Mouse (Mus musculus) Patski (cell line): ENCODE results near the gene Rapgef4. TPM values are rescaled to one million over a fixed set of nuclear protein-coding genes. Genes with fewer than 3 reads are reported as not detected.

ENCODE experiments used
- ATAC-seq: fragments of 100-300 bp; one replicate; pipeline ENCODE4 v1.8.0; 2021
- CTCF ChIA-PET: fragments of 350-600 bp; sonication (Branson Sonifier 250); formaldehyde crosslinking; loops from one replicate; lab custom pipeline; 2022; ENCODE audit warnings: inconsistent platforms; lab: Charles Lee
- POLR2A ChIA-PET: fragments of 350-600 bp; sonication (Branson Sonifier 250); formaldehyde crosslinking; loops from one replicate; lab custom pipeline; 2022; ENCODE audit warnings: antibody characterized with exemption, inconsistent platforms; lab: Charles Lee
- DNase-seq: peaks from one replicate; pipeline ENCODE4 v3.0.0-alpha.2; 2011; ENCODE audit warnings: low read depth, low spot score
- H3K27me3 ChIP-seq: fragments of 371-371 bp; one replicate; pipeline ENCODE4 v1.5.1; 2021
- CTCF ChIP-seq: fragments of 100-300 bp; IDR thresholded peaks from one replicate; pipeline ENCODE4 v1.5.1; 2021
- in situ Hi-C: fragments of 300-500 bp; cut with MboI; formaldehyde crosslinking; loops from 3 replicates; pipeline ENCODE4 v1.11.1; 2018; ENCODE audit warnings: low pct_unique_long_range_greater_than_20kb, mixed read lengths
- polyA plus RNA-seq: library from polyadenylated mRNA; unstranded; gene quantifications from one replicate; pipeline ENCODE4 v1.2.3, GENCODE M21; 2021

The Rapgef4 gene
- polyA plus RNA-seq, 1 experiment from 2014 or later, result 0.23 TPM

DNA sequence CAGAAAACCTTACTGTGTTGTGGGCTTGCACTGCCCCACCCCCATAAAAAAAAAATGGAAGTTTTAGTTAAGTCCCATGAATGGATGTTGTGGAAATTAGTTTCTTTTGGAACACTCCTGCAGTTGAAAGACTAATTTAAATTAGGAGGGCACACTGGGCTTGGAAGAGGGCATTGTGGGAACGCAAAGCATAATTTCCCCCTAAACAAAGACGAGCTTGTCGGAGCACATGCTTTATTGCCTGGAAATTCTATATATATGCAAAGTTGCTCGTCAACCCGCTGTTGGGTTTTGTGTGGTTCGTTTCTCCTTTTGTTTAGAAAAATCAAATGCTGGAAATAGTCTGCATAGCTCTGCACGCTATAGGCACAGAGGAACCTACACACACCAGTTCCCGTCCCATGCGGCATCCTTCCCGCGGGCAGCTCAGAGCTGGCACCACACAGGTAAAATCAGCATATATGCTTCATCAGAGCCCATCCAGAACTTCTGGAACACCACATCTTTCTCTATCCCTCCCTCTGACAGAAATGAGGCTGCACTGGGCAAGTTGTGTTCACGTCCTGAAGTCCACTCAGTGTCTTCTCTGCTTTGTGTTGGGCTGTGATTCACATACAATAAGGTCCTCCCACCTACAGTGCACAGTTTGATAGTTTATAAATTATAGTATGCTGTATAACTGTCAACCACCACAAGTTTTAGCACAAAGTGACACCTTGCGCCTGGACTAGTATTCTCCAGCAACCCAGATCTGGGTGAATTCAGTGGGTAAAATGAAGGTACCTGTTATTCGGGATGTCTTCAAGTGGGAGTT lies 141.6 kb downstream of the Rapgef4 start:
- ATAC-seq (no peak), DNase-seq (no peak)
- POLR2A ChIA-PET, result interaction anchor here (0.6 kb wide), 1 partner anchor 10 kb away, joined by 4 read pairs; no protein-coding TSS in a partner anchor
- TF ChIP-seq CTCF, result no peak
- CTCF ChIA-PET, result interaction anchor here (1.4 kb wide), 1 partner anchor 15 kb away, joined by 5 read pairs; no protein-coding TSS in a partner anchor
- H3K27me3 ChIP-seq, result no peaks in the 10 kb centered on the region
- in situ Hi-C loops, result no loop called here

DNA sequence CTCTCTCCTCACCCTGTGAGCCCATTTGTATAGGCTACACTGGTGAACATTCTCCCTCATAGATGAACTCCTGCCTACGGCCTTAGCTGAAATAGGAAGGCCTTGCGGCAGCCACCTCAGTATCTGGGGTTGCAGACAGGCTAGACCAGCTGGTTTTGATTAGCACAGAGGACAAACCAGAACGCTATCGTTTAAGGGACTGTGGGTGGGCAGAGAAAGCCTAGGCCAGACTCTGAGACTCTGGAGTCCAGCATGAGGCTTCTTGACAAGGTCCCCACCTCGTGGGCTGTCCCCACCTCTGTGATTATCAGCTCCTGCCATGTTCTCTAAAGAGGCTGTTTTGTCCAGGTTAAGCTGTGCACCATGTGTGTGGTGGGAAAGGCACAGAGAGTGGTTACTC lies 142.8 kb downstream of the Rapgef4 start:
- POLR2A ChIA-PET, result no interaction called here
- ATAC-seq (no peak), DNase-seq (no peak)
- in situ Hi-C loops, result no loop called here
- H3K27me3 ChIP-seq, result no peaks in the 10 kb centered on the region
- CTCF ChIA-PET, result no interaction called here
- TF ChIP-seq CTCF, result no peak

DNA sequence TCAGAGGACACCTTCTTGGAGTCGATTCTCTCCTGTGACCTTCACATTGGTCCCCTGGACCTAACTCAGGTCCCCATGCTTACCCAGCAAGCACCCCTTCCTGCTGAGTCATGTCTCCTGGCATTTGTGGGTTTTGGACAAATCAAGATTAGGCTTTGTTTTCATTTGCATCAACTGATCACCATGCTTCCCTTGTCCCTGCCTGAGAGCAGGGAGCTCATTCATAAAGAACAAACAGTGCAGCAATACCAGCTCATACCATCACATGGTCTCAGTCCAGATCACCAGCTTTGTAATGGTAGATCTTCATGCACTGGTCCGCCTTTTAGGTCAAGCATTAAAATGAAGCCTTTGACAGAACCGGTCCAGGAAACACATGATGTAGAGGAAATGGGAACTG lies 144.7 kb downstream of the Rapgef4 start:
- in situ Hi-C loops, result no loop called here
- no peak for DNase-seq
- no peak for TF ChIP-seq CTCF
- H3K27me3 ChIP-seq, result no peaks in the 10 kb centered on the region
- POLR2A ChIA-PET, result no interaction called here
- CTCF ChIA-PET, result interaction anchor here (1.3 to 3.4 kb wide), 2 partner anchors 13 to 30 kb away, joined by 6 to 10 read pairs; no protein-coding TSS in a partner anchor
- ATAC-seq, result no peak

DNA sequence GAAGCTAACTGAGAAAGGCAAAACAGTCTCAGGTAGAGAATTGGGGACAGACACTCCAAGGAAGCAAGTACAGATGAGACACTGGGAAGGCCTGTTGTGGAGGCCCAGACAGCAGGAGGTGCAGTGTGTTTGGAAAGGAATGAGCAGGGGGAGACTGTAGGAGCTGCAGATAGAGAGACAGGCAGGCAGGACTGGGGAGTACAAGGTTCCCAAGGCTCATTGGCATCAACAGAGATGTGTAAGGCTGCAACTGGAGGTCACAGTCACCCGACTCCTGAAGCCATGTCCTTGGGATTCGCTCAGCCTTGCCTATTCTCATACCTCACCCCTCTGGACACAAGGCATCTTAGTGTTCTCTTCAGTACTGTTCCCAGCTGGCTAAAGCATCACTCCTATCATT lies 145.4 kb downstream of the Rapgef4 start:
- ATAC-seq, result no peak
- CTCF ChIA-PET, result interaction anchor here (3.4 kb wide), 1 partner anchor 13 kb away, joined by 10 read pairs; no protein-coding TSS in a partner anchor
- in situ Hi-C loops, result no loop called here
- TF ChIP-seq CTCF, result no peak
- no peak for DNase-seq
- POLR2A ChIA-PET, result no interaction called here
- no peaks in the 10 kb centered on the region for H3K27me3 ChIP-seq

GRCm38 (mm10) chr2:72129612-72130311 lies 148.7 kb downstream of the Rapgef4 start:
- ATAC-seq (no peak), DNase-seq (no peak)
- no peak for TF ChIP-seq CTCF
- in situ Hi-C loops, result no loop called here
- CTCF ChIA-PET, result interaction anchor here (1.0 to 2.2 kb wide), 2 partner anchors 11 to 19 kb away, joined by 3 to 6 read pairs; no protein-coding TSS in a partner anchor
- no peaks in the 10 kb centered on the region for H3K27me3 ChIP-seq
- POLR2A ChIA-PET, result no interaction called here

- ATAC-seq, result no peak
These were observed 151.2 kb downstream of the Rapgef4 start for GRCm38 (mm10) chr2:72132222-72132621.

GRCm38 (mm10) chr2:72136045-72136444 lies 155.0 kb downstream of the Rapgef4 start:
- TF ChIP-seq CTCF, result no peak
- ChIA-PET POLR2A (no interaction called here), CTCF (interaction anchor here (1.8 to 3.7 kb wide), 2 partner anchors 13 to 16 kb away, joined by 4 to 12 read pairs; no protein-coding TSS in a partner anchor)
- in situ Hi-C loops, result no loop called here
- DNase-seq (no peak), ATAC-seq (no peak)
- H3K27me3 ChIP-seq, result no peaks in the 10 kb centered on the region

More at GRCm38 (mm10) chr2:72132222-72132621, 151.2 kb downstream of the Rapgef4 start:
- CTCF ChIA-PET, result interaction anchor here (1.0 kb wide), 1 partner anchor 17 kb away, joined by 4 read pairs; no protein-coding TSS in a partner anchor
- TF ChIP-seq CTCF, result no peak
- POLR2A ChIA-PET, result interaction anchor here (0.6 kb wide), 1 partner anchor 42 kb away, joined by 5 read pairs; no protein-coding TSS in a partner anchor
- in situ Hi-C loops, result no loop called here
- H3K27me3 ChIP-seq, result no peaks in the 10 kb centered on the region
- DNase-seq, result no peak

DNA sequence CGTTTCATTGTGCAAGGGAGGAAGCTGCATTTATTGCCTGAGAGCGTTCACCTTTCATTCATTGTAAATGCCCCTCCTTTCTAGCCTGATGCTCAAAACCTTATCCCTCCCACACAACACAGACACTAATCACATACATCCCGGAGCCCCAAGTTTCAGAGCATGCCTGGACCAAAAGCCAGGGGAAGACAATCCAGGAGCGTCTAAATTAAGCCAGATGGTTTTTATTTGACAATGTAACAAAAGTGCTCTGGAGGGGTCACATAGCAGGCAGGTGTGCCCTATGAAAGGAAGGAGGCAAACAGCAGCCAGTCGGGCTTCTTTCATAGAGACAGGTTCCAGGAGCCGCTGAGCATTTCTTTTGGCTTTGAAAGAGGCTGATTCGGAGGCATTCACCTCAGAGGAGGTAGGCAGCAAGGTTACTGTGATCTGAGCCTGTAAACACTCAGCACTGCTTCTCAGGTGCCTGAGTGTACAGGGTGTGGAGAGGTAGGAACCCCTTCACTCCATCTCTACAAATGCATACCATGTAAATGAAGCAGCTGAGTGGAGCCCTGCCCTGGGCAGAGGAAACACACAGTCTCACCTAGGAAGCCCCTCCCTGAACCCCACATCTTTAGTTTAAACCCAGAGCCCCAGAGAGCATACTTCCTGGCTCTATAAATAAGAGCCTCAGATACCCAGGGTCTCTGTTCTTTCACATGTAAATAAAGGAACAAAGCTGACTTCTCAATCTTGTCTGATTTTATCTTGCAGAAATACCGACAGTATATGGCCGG lies 155.6 kb downstream of the Rapgef4 start:
- ChIA-PET POLR2A (no interaction called here), CTCF (interaction anchor here (1.2 to 3.7 kb wide), 3 partner anchors 12 to 17 kb away, joined by 4 to 12 read pairs (median 5); no protein-coding TSS in a partner anchor)
- DNase-seq, result no peak
- TF ChIP-seq CTCF, result no peak
- no peaks in the 10 kb centered on the region for H3K27me3 ChIP-seq
- in situ Hi-C loops, result no loop called here
- no peak for ATAC-seq

DNA sequence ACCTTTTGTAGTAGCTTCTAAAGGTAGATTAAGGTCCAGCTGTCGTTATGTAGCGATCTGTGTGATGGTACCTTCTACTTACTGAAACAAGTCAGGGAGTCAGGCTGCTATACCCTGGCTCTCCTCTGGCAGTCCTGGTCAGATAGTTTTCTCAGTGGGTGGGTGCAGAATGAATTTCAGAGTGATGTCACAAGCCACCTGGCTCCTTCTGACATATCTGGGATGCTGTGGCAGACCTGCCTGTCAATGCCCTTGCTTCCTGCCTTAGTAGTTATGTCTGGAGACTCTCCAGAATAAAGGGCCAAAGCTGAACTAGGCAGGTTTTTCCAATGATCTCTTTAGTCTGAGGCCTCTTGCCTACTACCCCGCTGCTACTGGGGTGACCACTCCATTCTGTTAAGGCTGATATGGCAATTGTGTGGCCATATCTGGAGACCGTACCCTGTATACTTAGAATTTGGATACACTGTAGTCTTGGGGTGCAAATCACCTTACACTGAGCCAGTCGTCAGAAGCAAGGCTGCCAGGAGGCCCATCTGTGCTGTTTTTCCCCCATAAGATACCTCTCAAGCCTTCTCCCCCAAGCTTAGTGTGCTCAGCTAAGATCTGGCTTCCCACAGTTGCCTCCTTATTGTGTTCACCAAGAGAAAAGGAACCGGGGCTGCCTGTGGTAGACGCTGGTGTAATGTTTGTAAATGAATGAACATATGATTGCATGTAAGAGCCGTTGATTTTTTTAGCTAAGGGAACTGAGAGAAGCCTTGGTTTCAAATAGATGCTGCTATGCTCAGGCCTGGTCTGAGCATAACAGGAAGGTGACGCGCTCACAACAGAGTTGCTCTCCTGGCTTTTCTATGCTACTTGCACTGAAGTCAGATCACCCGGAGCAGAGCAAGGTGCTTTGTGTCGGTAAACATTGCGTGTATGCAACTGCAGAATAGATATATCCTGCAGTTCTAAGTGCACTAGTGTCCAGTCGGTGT lies 159.1 kb downstream of the Rapgef4 start:
- no peaks in the 10 kb centered on the region for H3K27me3 ChIP-seq
- ChIA-PET POLR2A (no interaction called here), CTCF (interaction anchor here (1.1 to 2.4 kb wide), 4 partner anchors 9 to 45 kb away, joined by 3 to 10 read pairs (median 4); no protein-coding TSS in a partner anchor)
- no peak for TF ChIP-seq CTCF
- ATAC-seq (no peak), DNase-seq (no peak)
- in situ Hi-C loops, result no loop called here
